Mouse (Mus musculus) adrenal gland, postnatal 10 days (tissue): Measurements from ENCODE around the gene Rtraf. TPM values are rescaled to one million over a fixed set of nuclear protein-coding genes. Genes with fewer than 3 reads are reported as not detected.
"Not testable (repeated sequence)": the region's sequence is repeated elsewhere in the genome, so short reads cannot be mapped to it uniquely, and the experiment has no call there.

Experiments
- DNase-seq: peaks from one replicate; pipeline ENCODE4 v3.0.0; 2021; ENCODE audit warnings: mixed read lengths
- long read RNA-seq, 2 experiments: library from polyadenylated mRNA; stranded (forward); transcript quantifications; one replicate each; pipeline ENCODE4 v2.0.0; 2021
- total RNA-seq, 2 experiments: library from RNA; stranded (reverse); gene quantifications; 2 replicates each; pipeline ENCODE4 v1.2.3; 2021

The Rtraf gene
- 10 to 100 TPM; 77.8 to 80.3 TPM for total RNA-seq
- long read RNA-seq, experiment 1, transcript Rtraf-201 (8 exons, 1,562 nt), result major isoform, 182 of 285 reads
- long read RNA-seq, experiment 1, partial matches to known transcripts, result 2 of 285 reads
- long read RNA-seq, experiment 1, other reads (novel, unspliced or antisense), result 101 of 285 reads
- long read RNA-seq, experiment 2, transcript Rtraf-201 (8 exons, 1,562 nt), result major isoform, 83 of 176 reads
- long read RNA-seq, experiment 2, partial matches to known transcripts, result 1 of 176 reads
- long read RNA-seq, experiment 2, other reads (novel, unspliced or antisense), result 92 of 176 reads

GRCm38 (mm10) chr14:19823321-19824142 lies at the start of gene Rtraf:
Gene Rtraf, minus strand, starts transcription at chr14:19823824.
- DNase-seq, result peak; percentile 96

GRCm38 (mm10) chr14:19867286-19867935 lies 43.8 kb upstream of the Rtraf start:
- DNase-seq, result peak; percentile 9

- not testable (repeated sequence) for DNase-seq
Measured at GRCm38 (mm10) chr14:19865121-19865520, 41.5 kb upstream of the Rtraf start.

GRCm38 (mm10) chr14:19861311-19862080 lies 37.9 kb upstream of the Rtraf start:
- no peak for DNase-seq

- no peak for DNase-seq
Measured at GRCm38 (mm10) chr14:19860281-19860680, 36.7 kb upstream of the Rtraf start.

GRCm38 (mm10) chr14:19858808-19859776 lies 35.5 kb upstream of the Rtraf start:
- peak; percentile 8 for DNase-seq

- DNase-seq, result no peak
Measured at GRCm38 (mm10) chr14:19858279-19858678, 34.7 kb upstream of the Rtraf start.

- DNase-seq, result no peak
Measured at GRCm38 (mm10) chr14:19853471-19853870, 29.8 kb upstream of the Rtraf start.

- peak; percentile 80 for DNase-seq
Measured at GRCm38 (mm10) chr14:19839600-19840332, 16.1 kb upstream of the Rtraf start.

- no peak for DNase-seq
Measured at GRCm38 (mm10) chr14:19836289-19836688, 12.7 kb upstream of the Rtraf start.

GRCm38 (mm10) chr14:19825481-19825880 lies 1.9 kb upstream of the Rtraf start:
- no peak for DNase-seq

GRCm38 (mm10) chr14:19821686-19822085 lies 1.9 kb downstream of the Rtraf start:
- no peak for DNase-seq

GRCm38 (mm10) chr14:19817949-19818348 lies 5.7 kb downstream of the Rtraf start:
- DNase-seq, result peak; percentile 89

- DNase-seq, result no peak
Measured at GRCm38 (mm10) chr14:19813061-19813460, 10.6 kb downstream of the Rtraf start.

- peak; percentile 34 for DNase-seq
Measured at GRCm38 (mm10) chr14:19809934-19810333, 13.7 kb downstream of the Rtraf start.

GRCm38 (mm10) chr14:19807858-19808257 lies 15.8 kb downstream of the Rtraf start:
- no peak for DNase-seq

- peak; percentile 63 for DNase-seq
Measured at GRCm38 (mm10) chr14:19807339-19807738, 16.3 kb downstream of the Rtraf start.

GRCm38 (mm10) chr14:19803623-19804022 lies 20.0 kb downstream of the Rtraf start:
- DNase-seq, result peak; percentile 48

- no peak for DNase-seq
Measured at GRCm38 (mm10) chr14:19803222-19803621, 20.4 kb downstream of the Rtraf start.
